Mouse (Mus musculus) limb, embryonic 14.5 days (tissue): Measurements from ENCODE around the gene Usp22. TPM values are rescaled to one million over a fixed set of nuclear protein-coding genes. Genes with fewer than 3 reads are reported as not detected.
"Not testable (repeated sequence)": the region's sequence is repeated elsewhere in the genome, so short reads cannot be mapped to it uniquely, and the experiment has no call there.

ENCODE experiments used
- ATAC-seq: fragments of 200-750 bp; cut with Nextera tagmentation; 2 replicates; pipeline ENCODE4 v1.8.0; 2017; ENCODE audit warnings: low read depth, moderate number of reproducible peaks, moderate TSS enrichment; ENCODE audit not compliant: low FRiP score
- DNase-seq: peaks from one replicate; pipeline ENCODE4 v3.0.0-alpha.2; 2015; ENCODE audit warnings: low spot score
- H3K27ac ChIP-seq: fragments of 300-500 bp; sonication (generic); replicated peaks from 2 replicates; pipeline ENCODE4 v1.5.1; 2014; ENCODE audit warnings: low read depth, mild to moderate bottlenecking, low read length, moderate library complexity, mixed read lengths
- H3K27me3 ChIP-seq: fragments of 300-500 bp; sonication (generic); 2 replicates; pipeline ENCODE4 v1.6.1; 2014; ENCODE audit warnings: low read length, mixed read lengths; ENCODE audit not compliant: control insufficient read depth, insufficient read depth
- H3K36me3 ChIP-seq: fragments of 300-500 bp; sonication (generic); 2 replicates; pipeline ENCODE4 v1.6.1; 2014; ENCODE audit warnings: mild to moderate bottlenecking, low read length, moderate library complexity, mixed read lengths; ENCODE audit not compliant: control insufficient read depth, insufficient read depth
- H3K4me1 ChIP-seq: fragments of 300-500 bp; sonication (generic); 2 replicates; pipeline ENCODE4 v1.6.1; 2014; ENCODE audit warnings: antibody characterized with exemption, low read length, mixed read lengths; ENCODE audit not compliant: control insufficient read depth, insufficient read depth
- H3K4me2 ChIP-seq: fragments of 300-500 bp; sonication (generic); replicated peaks from 2 replicates; pipeline ENCODE4 v1.6.1; 2014; ENCODE audit warnings: low read depth, mild to moderate bottlenecking, low read length, moderate library complexity; ENCODE audit not compliant: severe bottlenecking
- H3K4me3 ChIP-seq: fragments of 300-500 bp; sonication (generic); replicated peaks from 2 replicates; pipeline ENCODE4 v1.5.1; 2014; ENCODE audit warnings: low read length
- H3K9ac ChIP-seq: fragments of 300-500 bp; sonication (generic); 2 replicates; pipeline ENCODE4 v1.6.1; 2014; ENCODE audit warnings: mild to moderate bottlenecking, low read depth, low read length, moderate library complexity; ENCODE audit not compliant: severe bottlenecking
- H3K9me3 ChIP-seq: fragments of 300-500 bp; sonication (generic); 2 replicates; pipeline ENCODE4 v1.6.1; 2016; ENCODE audit warnings: low read length; ENCODE audit not compliant: control insufficient read depth
- POLR2A ChIP-seq: fragments of 200-500 bp; IDR thresholded peaks from 2 replicates; pipeline ENCODE4 v1.8.0; 2012; ENCODE audit warnings: inconsistent platforms, mild to moderate bottlenecking, moderate library complexity, borderline replicate concordance; ENCODE audit not compliant: insufficient read depth, insufficient read length; ENCODE audit errors: extremely low read depth
- WGBS: fragments of 180-500 bp; shearing (Covaris S2); extraction: QIAGEN DNeasy Blood & Tissue Kit; methylation state at CpG from one replicate; pipeline ENCODE4 v1.1.7; 2014; 5-methylcytosine and 5-hydroxymethylcytosine counted together
- polyA plus RNA-seq, 2 experiments: library from polyadenylated mRNA; depleted of rRNA in 1 of 2; stranded (reverse) in 1 of 2; unstranded in 1 of 2; fragments of >200 nt; fragmentation: Nextera tagmentation in 1 of 2; extraction: Ambion mirVana in 1 of 2; gene quantifications; 2 replicates each; pipeline versions ENCODE4 v1.2.1 to v1.2.3; 2012 to 2014

Gene Usp22
- polyA plus RNA-seq, 2 experiments, result 123 to 174 TPM

GRCm38 (mm10) chr11:61143564-61144469 is 31.0 kb downstream of the Usp22 start:
- Histone ChIP-seq H3K4me3 (no peak overlapping the region), H3K36me3 (no peaks in the 10 kb centered on the region), H3K4me2 (no peak overlapping the region), H3K9ac (no peak overlapping the region), H3K4me1 (no peaks in the 10 kb centered on the region; the same call in 1 of the 2 replicates), H3K9me3 (no peaks in the 10 kb centered on the region), H3K27ac (no peak overlapping the region), H3K27me3 (peaks cover 4% of the 10 kb centered on the region; the same call in 1 of the 2 replicates)
- WGBS, result 69% methylated on average over 7 of the region's 7 CpGs
- DNase-seq (no peak), ATAC-seq (no peak)
- no peak for TF ChIP-seq POLR2A

- Histone ChIP-seq H3K36me3 (no peaks in the 10 kb centered on the region), H3K27me3 (peaks cover 4% of the 10 kb centered on the region; the same call in 1 of the 2 replicates), H3K4me3 (no peak overlapping the region), H3K9me3 (no peaks in the 10 kb centered on the region), H3K27ac (no peak overlapping the region), H3K4me1 (no peaks in the 10 kb centered on the region; the same call in 1 of the 2 replicates), H3K4me2 (no peak overlapping the region), H3K9ac (no peak overlapping the region)
- 48% methylated on average over 6 of the region's 6 CpGs for WGBS
- ATAC-seq, result no peak
- no peak for TF ChIP-seq POLR2A
- DNase-seq, result no peak
These were observed 31.8 kb downstream of the Usp22 start for GRCm38 (mm10) chr11:61142941-61143530.

- no peaks in the 10 kb centered on the region for H3K9me3 ChIP-seq
These were observed 32.6 kb downstream of the Usp22 start for GRCm38 (mm10) chr11:61142262-61142661.

GRCm38 (mm10) chr11:61141693-61142092 is 33.2 kb downstream of the Usp22 start:
- Histone ChIP-seq H3K27ac (no peak overlapping the region), H3K27me3 (peaks cover 4% of the 10 kb centered on the region; the same call in 1 of the 2 replicates), H3K4me1 (no peaks in the 10 kb centered on the region), H3K9ac (no peak overlapping the region), H3K9me3 (no peaks in the 10 kb centered on the region), H3K36me3 (no peaks in the 10 kb centered on the region), H3K4me3 (no peak overlapping the region), H3K4me2 (no peak overlapping the region)
- no peak for ATAC-seq
- no peak for TF ChIP-seq POLR2A
- DNase-seq, result no peak
- 74% methylated on average over 2 of the region's 2 CpGs for WGBS

More at GRCm38 (mm10) chr11:61142262-61142661, 32.6 kb downstream of the Usp22 start:
- H3K36me3 ChIP-seq, result no peaks in the 10 kb centered on the region
- no peak overlapping the region for H3K4me2 ChIP-seq
- ATAC-seq, result no peak
- no peak overlapping the region for H3K4me3 ChIP-seq
- WGBS, result 69% methylated on average over 3 of the region's 3 CpGs
- TF ChIP-seq POLR2A, result no peak
- no peak for DNase-seq
- H3K4me1 ChIP-seq, result no peaks in the 10 kb centered on the region; the same call in 1 of the 2 replicates
- H3K27ac ChIP-seq, result no peak overlapping the region
- H3K27me3 ChIP-seq, result peaks cover 4% of the 10 kb centered on the region; the same call in 1 of the 2 replicates
- H3K9ac ChIP-seq, result no peak overlapping the region

- 80% methylated on average over 2 of the region's 2 CpGs for WGBS
- ATAC-seq, result no peak
These were observed 41.9 kb downstream of the Usp22 start for GRCm38 (mm10) chr11:61132943-61133342.

GRCm38 (mm10) chr11:61130646-61131045 is 44.2 kb downstream of the Usp22 start:
- not testable (repeated sequence) for H3K4me3 ChIP-seq, H3K27ac ChIP-seq, DNase-seq, H3K9ac ChIP-seq, ATAC-seq, H3K36me3 ChIP-seq, H3K27me3 ChIP-seq, H3K4me1 ChIP-seq, H3K4me2 ChIP-seq, H3K9me3 ChIP-seq
- WGBS, result 91% methylated on average over 4 of the region's 4 CpGs

More at GRCm38 (mm10) chr11:61132943-61133342, 41.9 kb downstream of the Usp22 start:
- H3K9me3 ChIP-seq, result no peaks in the 10 kb centered on the region
- H3K9ac ChIP-seq, result no peak overlapping the region
- H3K4me1 ChIP-seq, result no peaks in the 10 kb centered on the region
- TF ChIP-seq POLR2A, result no peak
- DNase-seq, result no peak
- no peaks in the 10 kb centered on the region for H3K36me3 ChIP-seq
- H3K27me3 ChIP-seq, result no peaks in the 10 kb centered on the region
- H3K4me3 ChIP-seq, result no peak overlapping the region
- H3K27ac ChIP-seq, result no peak overlapping the region
- no peak overlapping the region for H3K4me2 ChIP-seq
